Mouse (Mus musculus): ENCODE measurements around the gene Nab1. TPM values are rescaled to one million over a fixed set of nuclear protein-coding genes. Genes with fewer than 3 reads are reported as not detected.

The Nab1 gene
- polyA plus RNA-seq, 1 experiment: 20.7 TPM

DNA sequence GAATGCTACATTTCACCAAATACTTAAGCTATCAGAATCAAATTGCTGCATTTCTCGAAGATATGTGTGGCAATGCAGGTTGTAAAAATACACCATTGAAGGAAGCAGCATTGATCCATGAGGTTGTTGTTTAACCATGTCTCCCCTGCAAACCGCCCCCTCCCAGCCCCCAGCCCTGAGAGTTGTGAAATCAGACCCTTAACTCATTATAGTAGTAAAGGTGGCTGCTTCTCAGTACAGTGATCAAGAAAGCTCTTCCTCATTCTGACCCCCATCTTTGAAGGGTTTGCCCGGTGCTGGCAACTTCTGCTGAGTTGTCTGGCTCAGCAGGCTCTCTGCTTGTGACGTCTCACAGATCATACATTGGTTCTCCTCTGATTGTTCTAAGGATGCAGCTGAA lies 66.4 kb downstream of the Nab1 start:
- no peak overlapping the region for H3K4me3 ChIP-seq (replicated peaks; ENCODE audit: control insufficient read depth, low read depth, low read length)
- no peak overlapping the region for H3K27ac ChIP-seq (ENCODE audit: control insufficient read depth, insufficient read depth, low read depth, low read length, poor library complexity)
- WGBS: 63% methylated on average over 4 of the region's 4 CpGs

DNA sequence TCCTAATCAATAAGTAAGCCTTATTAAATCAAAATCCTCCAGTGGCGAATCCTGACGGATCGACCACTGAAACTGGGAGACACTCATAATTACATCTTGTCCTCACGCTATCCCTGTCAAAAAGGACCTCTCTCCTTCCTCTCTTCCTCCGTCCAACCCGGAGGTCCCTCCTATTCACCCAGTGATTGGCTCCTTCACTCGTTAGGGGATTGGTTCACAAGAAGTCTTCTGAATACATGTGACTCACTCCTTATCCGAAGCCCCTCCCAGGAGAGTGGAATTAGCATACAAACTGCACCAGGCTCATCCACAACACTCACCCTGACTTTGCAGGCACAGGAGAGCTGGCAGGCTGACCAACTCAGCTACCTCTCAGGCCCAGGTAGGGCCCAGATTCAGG lies 68.7 kb downstream of the Nab1 start:
- Histone ChIP-seq H3K27ac (ENCODE audit: control insufficient read depth, insufficient read depth, low read depth, low read length, poor library complexity) (no peak overlapping the region), H3K4me1 (ENCODE audit: control insufficient read depth, insufficient read depth, low read length) (no peaks in the 10 kb centered on the region; the same call in 1 of the 2 replicates), H3K4me3 (replicated peaks; ENCODE audit: control insufficient read depth, low read depth, low read length) (no peak overlapping the region)
- 86% methylated on average over 8 of the region's 8 CpGs for WGBS
- TF ChIP-seq CTCF (IDR thresholded peaks at IDR 0.05; ENCODE audit: control insufficient read depth, insufficient read depth, low read length): no peak
- TF ChIP-seq POLR2A (IDR thresholded peaks at IDR 0.05; ENCODE audit: borderline replicate concordance, control insufficient read depth, low read depth, low read length): no peak

More for the DNA sequence above, 66.4 kb downstream of the Nab1 start:
- no peaks in the 10 kb centered on the region; the same call in 1 of the 2 replicates for H3K4me1 ChIP-seq (ENCODE audit: control insufficient read depth, insufficient read depth, low read length)
- TF ChIP-seq CTCF (IDR thresholded peaks at IDR 0.05; ENCODE audit: control insufficient read depth, insufficient read depth, low read length): no peak
- TF ChIP-seq POLR2A (IDR thresholded peaks at IDR 0.05; ENCODE audit: borderline replicate concordance, control insufficient read depth, low read depth, low read length): no peak

DNA sequence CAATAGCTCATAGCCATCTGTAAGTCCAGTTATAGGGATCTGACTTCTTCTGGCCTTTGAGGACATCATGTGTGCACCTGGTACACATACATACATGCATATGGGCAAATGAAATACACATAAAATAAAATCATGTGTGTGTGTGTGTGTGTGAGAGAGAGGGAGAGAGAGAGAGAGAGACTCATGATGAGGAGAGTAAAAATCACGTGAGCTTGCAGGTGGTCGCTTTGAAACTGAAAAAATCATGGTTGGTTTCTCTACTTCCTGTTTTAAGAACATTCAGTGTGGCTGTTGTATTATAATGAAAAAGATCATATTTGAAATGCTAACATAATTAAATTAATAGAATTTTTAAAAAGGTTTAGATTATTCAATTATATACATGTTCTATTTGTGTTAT lies 69.9 kb downstream of the Nab1 start:
- TF ChIP-seq CTCF (IDR thresholded peaks at IDR 0.05; ENCODE audit: control insufficient read depth, insufficient read depth, low read length): no peak
- TF ChIP-seq POLR2A (IDR thresholded peaks at IDR 0.05; ENCODE audit: borderline replicate concordance, control insufficient read depth, low read depth, low read length): no peak
- Histone ChIP-seq H3K4me1 (ENCODE audit: control insufficient read depth, insufficient read depth, low read length) (no peaks in the 10 kb centered on the region; the same call in 1 of the 2 replicates), H3K27ac (ENCODE audit: control insufficient read depth, insufficient read depth, low read depth, low read length, poor library complexity) (no peak overlapping the region), H3K4me3 (replicated peaks; ENCODE audit: control insufficient read depth, low read depth, low read length) (no peak overlapping the region)
- 5% methylated on average over 2 of the region's 2 CpGs for WGBS

DNA sequence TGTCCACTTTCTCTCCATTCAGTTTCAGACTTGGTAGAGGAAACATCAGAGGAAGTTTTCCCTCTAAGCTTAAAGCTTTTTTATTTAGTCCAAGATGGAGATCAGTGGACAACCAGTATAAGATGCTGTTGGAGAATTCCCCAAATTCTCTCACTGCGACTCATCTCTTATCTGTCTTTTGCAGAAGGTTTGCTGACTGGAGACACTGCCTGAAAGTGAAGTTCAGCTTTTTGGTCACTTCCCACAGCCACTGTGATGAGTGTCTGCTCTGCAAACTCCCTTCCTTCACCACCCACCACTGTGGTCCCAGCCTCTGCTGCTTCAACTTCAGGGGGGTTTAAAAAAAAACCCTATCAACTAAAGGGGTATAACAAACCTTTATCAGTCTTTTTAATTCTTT lies 70.4 kb downstream of the Nab1 start:
- Histone ChIP-seq H3K27ac (ENCODE audit: control insufficient read depth, insufficient read depth, low read depth, low read length, poor library complexity) (no peak overlapping the region), H3K4me1 (ENCODE audit: control insufficient read depth, insufficient read depth, low read length) (no peaks in the 10 kb centered on the region; the same call in 1 of the 2 replicates), H3K4me3 (replicated peaks; ENCODE audit: control insufficient read depth, low read depth, low read length) (no peak overlapping the region)
- 45% methylated on average over 1 of the region's 1 CpGs for WGBS
- TF ChIP-seq CTCF (IDR thresholded peaks at IDR 0.05; ENCODE audit: control insufficient read depth, insufficient read depth, low read length) (no peak), POLR2A (IDR thresholded peaks at IDR 0.05; ENCODE audit: borderline replicate concordance, control insufficient read depth, low read depth, low read length) (no peak)

DNA sequence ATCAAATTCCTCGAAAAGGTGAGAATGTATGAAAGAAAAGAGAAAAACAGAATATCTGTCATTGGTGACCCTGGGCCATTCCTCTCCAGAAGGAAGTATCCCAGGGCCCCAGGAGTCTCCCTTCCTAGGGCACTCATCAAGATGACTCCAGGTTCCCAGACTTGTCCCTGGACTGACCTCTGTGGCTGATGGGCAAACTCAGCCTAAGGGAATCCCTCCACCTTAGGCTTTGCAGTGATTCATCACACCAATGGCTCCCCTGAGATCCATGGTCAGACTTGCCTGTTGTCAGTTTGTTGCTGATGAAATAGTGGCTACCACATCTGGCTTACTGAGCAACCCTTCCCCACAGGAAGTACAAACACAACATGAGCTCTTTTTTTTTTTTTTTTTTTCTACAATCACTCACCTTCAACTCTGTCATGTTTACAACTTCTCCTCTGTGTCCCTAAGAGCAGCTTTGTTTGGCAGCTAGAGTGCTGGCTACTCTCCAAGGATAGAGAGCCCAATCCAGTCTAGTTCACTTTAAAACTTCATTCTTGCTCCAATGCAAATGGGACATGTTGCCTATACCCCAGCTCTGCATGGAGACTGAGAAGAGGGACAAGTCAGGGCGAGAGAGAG lies 72.5 kb downstream of the Nab1 start:
- WGBS: 76% methylated on average over 2 of the region's 2 CpGs
- H3K4me1 ChIP-seq (ENCODE audit: control insufficient read depth, insufficient read depth, low read length): no peaks in the 10 kb centered on the region; the same call in 1 of the 2 replicates
- no peak for TF ChIP-seq CTCF (IDR thresholded peaks at IDR 0.05; ENCODE audit: control insufficient read depth, insufficient read depth, low read length)
- TF ChIP-seq POLR2A (IDR thresholded peaks at IDR 0.05; ENCODE audit: borderline replicate concordance, control insufficient read depth, low read depth, low read length): no peak
- H3K27ac ChIP-seq (ENCODE audit: control insufficient read depth, insufficient read depth, low read depth, low read length, poor library complexity): no peak overlapping the region
- H3K4me3 ChIP-seq (replicated peaks; ENCODE audit: control insufficient read depth, low read depth, low read length): no peak overlapping the region

DNA sequence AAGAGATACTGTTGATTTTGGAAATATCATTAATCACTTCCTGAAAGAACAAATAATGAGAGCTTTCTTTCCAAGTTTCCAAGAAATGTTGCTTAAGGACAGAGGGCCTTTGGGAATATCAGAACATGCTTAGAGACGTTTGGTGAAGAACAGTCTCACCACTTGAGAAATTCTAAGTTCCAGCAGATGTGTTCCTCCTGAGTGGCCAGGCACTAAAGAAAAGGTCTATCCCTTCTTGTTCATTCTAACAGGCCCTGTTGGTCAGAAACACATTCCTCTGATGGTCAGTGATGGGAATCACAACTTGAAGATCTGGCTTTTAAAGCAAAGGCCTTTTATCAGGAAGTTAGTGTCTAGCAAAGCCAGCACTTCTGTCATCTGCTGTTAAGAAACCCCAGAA lies 76.6 kb downstream of the Nab1 start:
- H3K4me3 ChIP-seq (replicated peaks; ENCODE audit: control insufficient read depth, low read depth, low read length): no peak overlapping the region
- 77% methylated on average over 1 of the region's 1 CpGs for WGBS

DNA sequence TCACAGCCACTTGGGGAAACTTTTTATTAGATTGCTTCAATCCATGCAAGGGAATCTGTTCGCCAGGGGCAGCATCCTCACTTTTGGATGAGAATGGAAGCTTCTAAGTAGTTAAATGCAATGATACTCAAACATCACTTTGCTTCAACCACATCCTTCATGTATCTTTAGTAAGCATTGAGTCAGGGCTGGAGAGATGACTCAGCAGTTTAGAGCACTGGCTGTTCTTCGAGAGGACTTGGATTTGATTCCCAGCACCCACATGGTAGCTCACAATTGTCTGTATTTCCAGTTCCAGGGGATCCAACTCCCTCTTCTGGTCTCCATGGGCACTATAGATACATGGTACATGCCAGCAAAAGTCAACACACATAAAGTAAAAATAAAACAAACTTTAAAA lies 77.4 kb downstream of the Nab1 start:
- Histone ChIP-seq H3K4me3 (replicated peaks; ENCODE audit: control insufficient read depth, low read depth, low read length) (no peak overlapping the region), H3K27ac (ENCODE audit: control insufficient read depth, insufficient read depth, low read depth, low read length, poor library complexity) (no peak overlapping the region), H3K4me1 (ENCODE audit: control insufficient read depth, insufficient read depth, low read length) (no peaks in the 10 kb centered on the region)
- WGBS: 62% methylated on average over 2 of the region's 2 CpGs
- no peak for TF ChIP-seq POLR2A (IDR thresholded peaks at IDR 0.05; ENCODE audit: borderline replicate concordance, control insufficient read depth, low read depth, low read length)

More for the DNA sequence above, 76.6 kb downstream of the Nab1 start:
- Histone ChIP-seq H3K4me1 (ENCODE audit: control insufficient read depth, insufficient read depth, low read length) (no peaks in the 10 kb centered on the region), H3K27ac (ENCODE audit: control insufficient read depth, insufficient read depth, low read depth, low read length, poor library complexity) (no peak overlapping the region)
- TF ChIP-seq POLR2A (IDR thresholded peaks at IDR 0.05; ENCODE audit: borderline replicate concordance, control insufficient read depth, low read depth, low read length): no peak
- no peak for TF ChIP-seq CTCF (IDR thresholded peaks at IDR 0.05; ENCODE audit: control insufficient read depth, insufficient read depth, low read length)

DNA sequence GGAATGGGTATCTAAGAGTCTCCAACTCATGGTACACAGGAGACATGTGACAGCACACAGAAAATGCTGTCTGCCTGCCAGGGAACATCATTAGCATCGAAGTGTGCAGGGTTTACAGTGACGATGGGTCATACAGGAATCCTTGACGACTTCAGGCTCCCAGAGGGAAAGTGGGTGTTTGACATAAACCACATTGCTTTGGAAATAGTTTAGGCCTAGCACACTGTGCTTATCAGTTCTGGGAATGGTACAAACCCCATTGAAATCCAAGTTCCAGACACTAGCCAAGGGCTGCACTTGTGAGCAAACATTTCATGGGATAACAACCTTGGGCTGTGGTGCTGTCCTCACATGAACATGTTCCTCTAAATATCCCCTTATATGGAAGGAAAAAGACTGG lies 78.3 kb downstream of the Nab1 start:
- Histone ChIP-seq H3K4me3 (replicated peaks; ENCODE audit: control insufficient read depth, low read depth, low read length) (no peak overlapping the region), H3K27ac (ENCODE audit: control insufficient read depth, insufficient read depth, low read depth, low read length, poor library complexity) (no peak overlapping the region), H3K4me1 (ENCODE audit: control insufficient read depth, insufficient read depth, low read length) (no peaks in the 10 kb centered on the region)
- TF ChIP-seq POLR2A (IDR thresholded peaks at IDR 0.05; ENCODE audit: borderline replicate concordance, control insufficient read depth, low read depth, low read length) (no peak), CTCF (IDR thresholded peaks at IDR 0.05; ENCODE audit: control insufficient read depth, insufficient read depth, low read length) (no peak)
- 85% methylated on average over 3 of the region's 3 CpGs for WGBS

DNA sequence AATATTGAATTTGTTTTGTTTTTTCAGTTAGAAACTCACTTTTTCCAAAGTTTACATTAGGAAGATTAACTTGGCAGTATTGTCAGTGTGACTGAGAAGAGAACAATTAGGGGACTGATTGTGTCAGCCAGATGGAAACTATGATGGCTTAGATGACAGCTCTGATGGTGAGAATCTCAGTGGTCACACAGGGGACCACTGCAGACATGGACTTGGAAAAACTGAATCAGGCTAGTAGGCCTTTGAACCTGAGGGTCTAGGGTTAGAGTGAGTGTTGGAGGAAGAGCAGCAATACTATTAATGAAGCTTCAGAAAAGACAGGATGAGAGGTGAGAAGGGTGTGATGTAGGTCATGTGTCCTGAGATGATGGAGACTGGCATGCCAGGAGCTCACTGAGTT lies 78.9 kb downstream of the Nab1 start:
- Histone ChIP-seq H3K27ac (ENCODE audit: control insufficient read depth, insufficient read depth, low read depth, low read length, poor library complexity) (no peak overlapping the region), H3K4me1 (ENCODE audit: control insufficient read depth, insufficient read depth, low read length) (no peaks in the 10 kb centered on the region), H3K4me3 (replicated peaks; ENCODE audit: control insufficient read depth, low read depth, low read length) (no peak overlapping the region)
- TF ChIP-seq CTCF (IDR thresholded peaks at IDR 0.05; ENCODE audit: control insufficient read depth, insufficient read depth, low read length) (no peak), POLR2A (IDR thresholded peaks at IDR 0.05; ENCODE audit: borderline replicate concordance, control insufficient read depth, low read depth, low read length) (no peak)
